Mouse (Mus musculus) urinary bladder, postnatal 25 days (tissue): ENCODE results near the gene Hacd4.
A peak's percentile ranks its signal among the peaks of the same experiment; 100 is the strongest.

ENCODE experiments used
- DNase-seq: peaks from one replicate; pipeline ENCODE4 v3.0.0; 2022; ENCODE audit warnings: low spot score

The Hacd4 gene

DNA sequence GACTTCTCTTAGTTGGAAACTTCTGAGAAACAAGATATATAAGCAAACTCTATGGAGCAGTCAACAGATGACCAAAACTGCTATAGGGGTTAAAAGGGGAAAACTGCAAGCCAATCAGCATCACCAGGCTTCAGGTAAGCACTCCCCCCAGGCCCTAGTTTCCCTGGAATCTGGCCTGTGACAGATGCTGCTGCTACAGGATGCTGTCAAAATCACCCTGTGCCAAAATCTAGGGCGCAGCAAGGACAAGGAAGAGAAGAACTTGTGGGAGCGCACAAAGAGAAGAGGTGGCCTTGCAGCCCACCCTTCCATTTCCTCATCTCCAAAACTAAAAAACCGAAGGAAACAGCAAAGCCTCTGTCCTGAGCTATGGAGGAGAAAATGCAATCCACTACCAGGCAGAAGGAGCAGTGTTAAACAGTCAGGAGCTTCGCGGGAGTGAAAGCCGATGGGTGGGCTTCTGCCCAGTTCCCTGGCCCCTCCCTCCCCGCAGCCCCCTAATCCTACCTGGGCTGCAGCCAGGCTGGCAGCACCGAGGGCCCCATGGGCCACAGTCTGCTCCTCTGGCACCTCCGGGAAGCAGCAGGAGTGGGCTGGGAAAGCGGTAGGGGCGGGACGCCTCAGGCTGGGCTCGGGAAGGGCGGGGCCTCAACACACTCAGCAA, at the start of gene Hacd4:
TSS of gene Hacd4 (minus strand) at position 603 of the 664 bp plus-strand sequence.
- DNase-seq = peak; percentile 68

DNA sequence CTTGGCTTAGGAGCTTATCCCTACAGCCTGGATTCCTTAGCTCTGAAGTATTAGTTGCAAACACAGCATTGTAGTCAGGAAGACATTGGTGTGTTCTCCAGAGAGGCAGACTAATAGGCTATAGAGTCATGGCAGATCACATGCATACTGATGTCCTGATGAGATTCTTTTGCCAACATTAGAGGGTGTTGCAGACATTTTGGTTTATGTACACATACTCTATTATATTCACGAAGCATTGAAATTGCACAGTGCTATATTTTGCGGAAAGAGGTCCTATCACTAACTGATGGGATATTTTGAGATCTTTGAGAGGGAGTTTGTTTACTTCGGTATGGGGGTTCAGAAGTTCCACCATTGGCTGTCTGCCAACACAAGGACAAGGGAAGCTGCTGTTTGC, 49.4 kb upstream of the Hacd4 start:
- no peak for DNase-seq

DNA sequence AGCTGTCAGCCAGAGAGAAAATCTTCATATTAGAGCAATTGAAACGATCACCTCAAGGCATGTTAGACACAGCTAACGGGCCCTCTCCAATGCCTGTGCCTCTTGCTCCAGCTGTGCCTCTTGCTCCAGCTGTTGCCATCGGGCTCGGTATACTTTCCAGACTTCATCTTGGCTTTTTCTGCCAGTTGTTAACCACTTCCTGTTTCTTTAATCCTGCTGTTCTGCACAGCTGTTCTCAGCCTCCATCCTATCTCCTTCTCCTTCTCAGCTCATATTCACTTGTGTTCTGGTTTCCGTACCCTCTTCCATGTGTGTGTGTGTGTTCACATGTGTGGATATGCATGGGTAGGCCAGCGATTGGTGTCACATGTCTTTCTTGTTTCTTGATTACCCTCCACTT, 41.4 kb upstream of the Hacd4 start:
- no peak for DNase-seq

DNA sequence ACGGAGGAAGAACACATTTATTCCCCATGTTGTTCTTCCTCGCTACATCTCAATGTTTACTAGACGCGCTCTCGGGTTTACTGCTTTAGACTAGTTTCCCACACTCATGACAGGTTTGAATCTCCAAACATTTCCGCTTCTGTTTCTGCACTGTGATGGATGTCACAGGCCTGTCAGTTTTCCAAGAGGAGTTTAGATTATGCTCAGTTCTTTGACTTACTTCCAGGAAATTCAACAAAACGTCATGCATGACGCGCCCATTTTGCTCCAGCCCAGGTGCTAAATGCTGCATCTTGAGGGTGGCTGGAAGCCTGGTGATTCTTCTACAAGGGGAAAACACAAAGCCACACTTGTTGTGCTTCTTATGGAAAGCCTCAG, 40.1 kb upstream of the Hacd4 start:
- DNase-seq = no peak

DNA sequence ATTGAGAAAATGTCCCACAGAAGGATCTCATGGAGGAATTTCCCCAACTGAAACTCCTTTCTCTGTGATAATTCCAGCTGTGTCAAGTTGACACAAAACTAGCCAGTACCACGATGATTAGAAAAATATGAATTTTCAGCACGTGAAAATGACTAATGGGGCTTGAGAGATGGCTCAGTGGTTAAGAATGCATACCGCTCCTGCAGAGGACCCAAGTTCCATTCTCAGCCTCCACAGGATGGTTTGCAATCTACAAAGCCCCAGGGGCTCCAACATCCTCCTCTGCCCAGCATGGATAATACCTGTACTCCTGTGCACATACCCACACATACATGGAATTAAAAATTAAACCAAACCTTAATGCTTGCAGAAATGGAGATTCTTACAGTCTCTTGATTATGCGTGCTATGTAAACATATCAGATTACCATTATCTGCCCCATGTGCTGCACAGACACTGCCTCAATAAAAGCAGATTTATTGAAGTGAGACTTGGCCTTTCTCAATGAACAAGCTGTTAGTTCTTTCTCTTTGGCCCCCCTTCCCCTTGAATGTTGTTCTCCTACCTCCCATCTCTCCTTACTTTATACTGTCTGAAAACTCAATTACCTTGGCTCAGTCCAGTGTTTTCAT, 39.6 kb upstream of the Hacd4 start:
- DNase-seq = no peak

DNA sequence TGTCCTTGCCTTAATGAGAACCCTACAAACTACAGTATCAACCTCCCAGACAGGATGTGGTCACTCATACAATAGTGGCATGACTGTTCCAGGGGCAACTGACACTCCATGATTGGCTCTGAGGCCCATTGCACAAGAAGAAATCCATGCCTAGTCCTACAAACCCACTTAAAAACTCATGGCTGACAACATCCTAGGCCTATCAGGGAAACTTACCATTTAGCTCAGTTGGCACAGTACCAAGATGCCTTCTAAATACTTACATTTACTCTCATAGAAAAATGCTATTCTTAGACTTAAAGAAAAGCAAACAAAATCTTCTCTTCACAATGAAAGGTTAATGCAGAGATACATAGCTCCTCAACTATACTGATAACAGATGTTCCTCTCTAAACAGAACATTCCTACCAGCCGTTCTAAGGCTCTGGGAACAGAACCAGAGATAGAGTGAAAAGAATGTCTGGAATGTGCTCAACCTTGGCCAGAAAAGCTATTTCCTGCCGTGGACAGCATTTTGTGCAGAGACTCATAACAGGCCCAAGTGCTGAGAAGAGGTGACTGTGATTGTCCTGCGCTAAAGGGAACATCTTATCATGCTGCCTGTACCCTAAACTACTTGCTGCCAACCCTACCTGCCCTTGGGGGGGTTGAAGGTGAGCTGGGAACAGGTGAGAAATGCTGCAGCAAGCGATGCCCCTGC, 37.9 kb upstream of the Hacd4 start:
- DNase-seq = no peak

DNA sequence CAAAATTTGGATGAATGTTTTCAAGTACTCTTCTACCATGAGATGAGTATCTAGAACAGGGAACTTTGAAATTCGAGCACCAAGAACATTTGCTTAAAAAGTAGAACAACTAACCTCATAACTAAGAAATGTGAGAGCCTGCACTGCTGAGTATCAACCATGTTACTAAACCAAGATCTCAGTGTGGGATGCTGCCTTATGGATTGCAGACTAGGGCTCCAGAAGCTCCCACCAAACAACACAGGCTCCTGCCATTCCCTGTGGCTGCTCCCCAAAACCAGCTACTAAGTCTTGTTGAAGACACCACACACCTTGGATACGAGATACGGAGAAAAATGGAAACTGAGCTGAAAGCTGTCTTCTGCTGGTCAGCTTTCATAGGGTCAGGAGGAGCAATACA, 37.4 kb upstream of the Hacd4 start:
- no peak for DNase-seq

DNA sequence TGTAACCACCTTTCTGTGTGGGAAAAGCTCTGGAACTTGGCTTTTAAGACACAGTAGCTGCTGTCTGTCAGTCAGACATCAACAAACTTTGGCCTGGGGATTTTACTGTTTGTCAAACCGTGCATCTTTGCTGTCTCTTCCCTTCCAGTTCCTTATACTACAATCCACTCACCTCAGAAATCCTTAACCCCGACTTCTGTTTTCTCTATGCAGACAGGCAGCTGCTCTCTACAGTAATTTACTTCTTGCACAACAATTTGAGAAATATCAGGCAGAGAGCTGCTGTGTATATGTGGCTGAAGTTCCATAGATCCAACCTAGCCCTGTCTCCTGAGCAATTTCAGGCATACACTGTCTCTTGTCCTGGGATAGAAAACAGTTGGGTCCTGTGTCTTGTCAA, 32.8 kb upstream of the Hacd4 start:
- DNase-seq = no peak

DNA sequence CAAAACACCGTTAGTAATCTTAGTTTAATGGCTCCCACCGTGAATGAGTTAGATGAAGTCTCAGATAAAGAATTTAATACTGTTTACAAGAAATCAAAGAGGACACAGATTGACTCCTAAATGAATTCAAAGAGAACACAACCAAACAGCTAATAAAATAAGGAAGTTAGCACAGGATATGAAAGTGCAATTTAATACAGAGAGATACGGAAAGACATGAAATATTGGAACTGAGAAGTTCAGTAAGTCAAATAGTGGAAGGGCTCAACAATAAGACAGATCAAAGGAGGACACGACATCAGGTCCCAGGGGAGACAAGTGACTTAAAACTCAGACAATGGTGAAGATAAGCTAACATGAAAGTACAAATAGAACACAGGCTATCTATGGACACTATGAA, 25.8 kb upstream of the Hacd4 start:
- DNase-seq = no peak

DNA sequence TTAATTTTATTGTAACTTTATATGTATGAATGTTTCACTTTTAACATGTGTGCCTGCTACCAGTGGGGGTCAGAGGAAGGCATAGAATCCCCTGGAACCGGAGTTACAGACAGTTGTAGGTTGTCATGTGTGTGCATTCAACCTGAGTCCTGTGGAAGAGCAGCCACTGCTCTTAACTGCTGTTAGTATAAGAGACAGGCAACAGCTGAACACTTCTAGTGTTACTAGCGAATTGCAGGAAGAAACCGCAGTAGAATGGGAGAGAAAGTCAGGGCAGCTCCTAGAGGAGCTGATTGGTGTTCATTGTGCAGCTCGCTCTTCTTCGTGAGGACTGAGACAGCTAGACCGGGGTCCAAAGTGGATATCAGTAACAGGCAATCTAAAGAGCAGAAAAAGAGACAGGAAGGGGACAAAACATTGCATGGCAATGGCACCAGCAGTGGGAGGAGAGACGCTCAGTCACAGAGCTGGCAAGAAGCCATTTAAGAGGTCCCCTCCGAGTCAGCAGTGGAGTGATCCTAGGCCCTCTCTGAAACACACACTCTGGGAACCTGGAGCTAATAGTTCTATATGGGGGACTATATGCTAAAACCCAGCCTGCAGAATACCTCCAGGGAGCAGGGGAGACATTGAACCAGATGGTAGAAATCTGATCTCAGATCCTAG, 24.4 kb upstream of the Hacd4 start:
- no peak for DNase-seq

DNA sequence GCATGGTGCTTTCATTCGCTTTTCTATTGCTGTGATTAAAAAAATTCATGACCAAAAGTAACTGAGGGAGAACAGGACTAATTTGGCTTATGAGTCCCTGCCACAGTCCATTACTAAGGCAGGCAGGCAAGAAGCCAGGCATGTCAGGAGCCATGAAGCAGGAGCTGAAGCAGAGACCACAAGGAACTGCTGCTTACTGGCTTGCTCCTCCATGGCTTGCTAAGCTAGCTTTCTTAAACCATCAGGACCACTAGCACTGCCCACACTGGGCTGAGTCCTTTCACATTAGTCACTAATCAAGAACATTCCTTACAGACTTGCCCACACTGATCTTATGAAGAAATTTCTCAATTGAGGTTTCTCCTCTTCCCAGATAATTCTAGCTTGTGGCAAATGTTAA, 23.8 kb upstream of the Hacd4 start:
- no peak for DNase-seq

DNA sequence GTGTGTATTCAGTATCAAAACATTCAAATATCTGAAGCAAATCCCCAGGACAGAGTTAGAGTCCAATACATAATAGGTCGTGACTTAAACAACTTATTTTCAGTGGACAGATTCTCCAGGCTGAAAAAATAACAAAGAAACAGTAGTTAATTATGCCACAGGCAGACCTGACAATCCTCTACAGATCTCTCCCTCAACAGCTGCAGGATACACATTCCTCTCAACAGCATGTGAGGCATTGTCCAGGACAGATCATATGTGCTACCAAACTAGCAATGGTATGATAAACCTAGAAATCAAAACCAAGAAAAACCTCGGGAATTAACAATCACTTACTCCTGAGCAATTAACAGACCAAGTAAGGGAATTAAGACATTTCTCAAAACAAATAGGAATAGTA, 22.6 kb upstream of the Hacd4 start:
- DNase-seq = no peak

DNA sequence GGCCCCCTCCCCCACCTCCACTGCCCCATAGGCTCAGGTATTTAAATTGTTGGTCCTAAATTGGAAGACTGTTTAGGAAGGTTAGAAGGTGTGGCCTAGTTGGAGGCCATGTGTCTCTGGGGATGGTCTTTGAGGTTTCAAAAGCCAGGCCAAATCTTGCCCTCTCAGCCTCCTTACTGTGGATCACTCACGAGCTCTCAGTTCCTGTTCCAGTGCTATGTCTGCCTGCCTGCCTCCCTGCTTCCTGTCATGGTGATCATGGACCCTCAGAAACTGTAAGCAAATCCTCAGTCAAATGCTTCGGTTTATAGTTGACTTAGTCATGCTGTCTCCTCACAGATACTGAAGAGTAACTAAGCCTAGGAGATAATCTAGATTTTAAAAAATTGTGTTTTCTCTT, 19.9 kb upstream of the Hacd4 start:
- DNase-seq = no peak

DNA sequence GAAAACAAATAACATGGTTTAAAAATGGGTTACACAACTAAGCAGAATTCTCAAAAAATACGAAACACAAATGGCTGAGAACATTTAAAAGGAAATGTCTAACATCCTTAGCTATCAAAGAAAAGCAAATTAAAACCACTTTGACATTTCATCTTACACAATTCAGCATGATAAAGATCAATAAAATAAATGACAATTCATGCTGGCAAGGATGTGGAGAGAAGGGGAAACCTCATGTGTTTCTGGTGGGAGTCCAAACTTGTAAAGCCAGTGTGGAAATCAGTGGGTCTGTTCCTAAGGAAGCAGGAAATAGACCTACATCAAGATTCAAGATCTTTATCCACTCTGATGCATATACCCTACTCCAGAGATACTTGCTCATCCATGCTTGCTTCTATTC, 19.4 kb upstream of the Hacd4 start:
- no peak for DNase-seq

DNA sequence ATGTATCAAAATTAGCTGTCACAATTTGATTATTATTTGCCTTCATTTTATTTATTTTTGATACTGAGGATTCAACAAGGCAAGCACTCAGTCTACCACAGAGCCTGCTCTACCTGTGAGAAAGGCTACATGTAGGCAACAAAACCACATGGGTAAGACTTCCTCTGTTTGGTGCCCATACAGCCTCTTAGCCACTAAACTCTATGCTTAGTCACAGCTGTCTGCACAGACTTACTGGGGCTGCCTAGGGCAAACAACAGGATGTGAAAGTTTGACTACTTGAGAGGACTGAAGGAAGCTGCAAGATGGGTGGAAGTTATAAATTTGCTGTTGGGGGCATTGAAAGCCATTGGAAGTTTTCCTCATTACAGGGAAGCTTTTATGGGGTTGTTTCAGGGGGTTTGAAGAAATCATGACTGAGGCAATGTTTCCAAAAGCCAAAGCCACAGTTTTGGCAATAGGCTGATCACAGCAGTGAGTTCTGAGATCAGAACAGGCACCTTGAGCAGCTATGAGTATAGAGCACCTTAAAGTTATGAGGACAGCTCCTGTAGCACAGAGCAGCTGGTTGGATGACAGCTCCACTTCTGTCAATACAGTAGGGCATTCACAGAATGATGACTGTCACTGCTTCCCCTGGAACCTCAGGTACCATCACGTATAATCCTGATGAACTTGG, 11.5 kb upstream of the Hacd4 start:
- DNase-seq = no peak

DNA sequence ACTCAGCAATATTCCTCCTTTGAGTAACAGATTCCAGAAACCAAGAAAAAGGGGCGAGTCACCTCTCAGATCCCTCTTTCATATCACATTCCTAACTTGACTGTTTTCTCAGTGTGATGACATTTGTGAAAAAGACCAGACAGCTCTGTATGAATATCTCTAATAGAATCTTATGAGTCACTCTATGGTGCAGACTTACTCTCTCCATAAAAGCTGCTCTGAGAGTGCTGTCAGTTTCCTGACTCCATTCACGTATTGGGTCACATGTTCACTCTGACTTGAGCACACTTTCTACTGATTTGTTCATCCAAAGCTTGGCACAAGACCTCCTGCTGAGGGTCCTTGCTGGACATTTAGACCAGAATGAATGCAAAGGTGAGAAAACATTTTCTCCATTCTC, 10.2 kb upstream of the Hacd4 start:
- no peak for DNase-seq

DNA sequence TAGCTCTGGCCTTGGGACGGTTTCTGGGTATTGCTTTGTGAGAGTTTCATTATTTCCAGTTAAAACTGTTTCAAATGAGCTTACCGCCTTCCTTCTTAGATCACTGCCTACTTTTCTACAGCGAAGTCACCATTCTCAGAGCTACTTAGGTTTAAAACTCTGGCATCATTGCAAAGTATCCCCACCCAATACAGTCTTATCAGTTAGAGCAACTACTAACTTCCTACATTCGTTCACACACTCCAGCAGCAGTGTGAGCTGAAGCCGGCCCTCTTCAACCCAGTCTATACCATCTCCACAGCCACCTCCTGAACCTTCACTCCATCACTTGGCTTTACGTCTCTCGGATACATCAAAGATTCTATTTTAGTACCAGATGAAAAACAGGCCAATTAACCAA, 2.1 kb upstream of the Hacd4 start:
- no peak for DNase-seq

DNA sequence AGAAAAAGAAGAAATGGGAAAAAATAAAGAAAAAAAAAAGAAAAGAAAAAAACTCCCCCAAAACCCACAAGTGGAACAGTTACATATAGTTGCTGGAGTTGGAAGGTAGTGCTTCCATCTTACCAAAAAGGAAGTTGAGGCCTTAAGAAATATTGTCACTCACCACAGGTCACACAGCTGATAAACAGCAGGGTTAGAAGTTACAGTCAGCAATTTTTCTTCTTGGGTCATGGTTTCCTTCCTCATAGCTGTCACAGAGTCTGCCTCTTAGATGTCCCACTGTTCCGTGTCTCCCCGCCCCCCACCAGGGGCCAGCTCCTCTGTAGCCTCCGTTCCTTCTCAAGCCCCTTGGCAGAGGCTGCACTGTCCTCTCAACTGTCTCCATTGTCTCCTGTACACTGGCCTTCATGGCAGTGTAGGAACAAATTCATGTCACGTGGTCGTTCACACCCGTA, 968 bp upstream of the Hacd4 start:
- no peak for DNase-seq

DNA sequence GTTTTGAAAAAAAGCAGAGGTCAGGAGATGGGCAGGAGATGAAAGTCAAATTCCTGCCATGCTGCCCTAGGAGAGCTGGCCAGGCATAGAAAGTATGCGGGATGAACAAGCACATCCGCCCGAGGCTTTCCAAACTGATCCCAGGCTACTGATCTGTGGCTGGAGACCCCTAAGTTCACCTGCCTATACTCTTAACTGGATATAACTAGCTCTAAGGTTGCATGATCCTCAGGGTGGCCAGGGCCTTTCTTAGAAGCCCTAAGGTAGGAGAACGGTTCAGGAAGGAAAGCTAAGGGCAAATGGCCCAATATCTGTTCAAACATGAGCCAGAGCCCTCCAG, 232 bp upstream of the Hacd4 start:
- no peak for DNase-seq

DNA sequence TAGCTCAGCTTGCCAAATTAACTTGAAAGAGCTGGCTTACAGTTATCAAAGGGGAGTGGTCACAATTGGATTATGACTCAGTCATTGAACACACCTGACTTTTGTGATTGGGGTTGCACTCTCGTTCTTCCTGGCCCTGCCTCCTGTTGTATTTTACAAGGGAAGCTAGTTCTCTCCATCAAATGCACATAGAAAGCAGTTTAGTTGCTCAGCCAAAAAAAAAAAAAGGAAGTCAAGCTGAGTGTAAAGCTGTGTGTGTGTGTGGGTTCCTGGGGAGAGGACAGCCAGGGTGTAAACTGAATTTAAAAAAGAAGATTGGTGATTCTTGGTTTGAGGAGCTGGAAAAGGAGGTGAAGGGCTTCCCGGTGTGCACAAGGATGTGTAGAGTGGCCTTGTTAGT, 811 bp downstream of the Hacd4 start:
- no peak for DNase-seq

DNA sequence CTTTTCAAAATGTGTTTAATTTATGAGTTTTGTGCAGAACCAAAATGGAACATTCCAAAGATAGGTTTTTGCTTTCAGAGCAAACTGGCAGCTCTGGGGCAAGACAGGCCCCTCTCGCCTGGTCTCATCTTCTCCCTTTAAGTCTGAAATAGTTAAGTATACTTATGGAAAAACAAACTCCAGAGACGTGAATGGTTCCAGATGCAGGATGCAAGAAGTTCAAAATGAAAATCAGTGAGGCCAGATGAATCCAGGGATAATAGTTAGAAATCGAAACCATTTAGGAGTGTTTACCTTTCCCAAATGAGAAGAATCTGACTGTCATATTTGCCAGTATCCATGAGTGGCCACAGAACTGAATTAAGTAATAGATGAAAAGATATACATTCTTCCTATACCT, 1.6 kb downstream of the Hacd4 start:
- no peak for DNase-seq

DNA sequence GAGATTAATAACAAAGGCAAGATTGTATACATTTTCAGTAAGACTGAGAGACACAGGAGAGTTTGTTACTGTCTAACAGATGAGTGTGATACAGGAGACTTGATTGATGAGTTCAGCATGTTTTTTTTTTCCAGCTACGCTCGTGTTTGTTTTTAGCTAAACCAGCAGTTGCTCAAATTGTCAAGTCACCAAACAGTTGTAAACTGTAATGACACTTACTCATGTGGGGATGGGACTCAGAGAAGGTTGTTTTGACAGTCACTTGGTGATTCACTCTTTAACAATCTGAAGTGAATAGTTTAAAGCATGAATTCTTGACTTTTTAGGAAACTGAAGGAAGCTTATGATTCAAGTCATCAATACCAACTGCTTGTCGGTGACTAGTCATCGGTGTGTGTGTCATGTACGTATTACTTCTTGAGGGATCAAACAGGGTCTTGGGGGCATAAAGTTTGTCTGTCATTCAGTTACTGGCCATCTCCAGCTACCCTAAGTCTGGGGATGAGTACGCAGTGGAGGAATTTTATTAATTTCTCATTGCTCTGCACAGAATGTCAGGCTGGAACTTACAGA, 2.0 kb downstream of the Hacd4 start:
- DNase-seq = no peak
